Comparison of ENCODE assay signal across 11 mouse cellular contexts in genomic region chr1:77213462-77214098, GRCm38 (mm10).
DNase-seq lines count a peak whose midpoint lies in the region; ATAC-seq lines count a peak whose summit lies in the region.
"Had no signal": no experiment of that assay in that cellular context is flagged by ENCODE, and none has a peak within 500 bp of the region (broad histone marks: within the 10 kb centered on the region; RNA-seq: fewer than 3 reads in every experiment).

No protein-coding gene starts in this region.

- no peaks in the 10 kb centered on the region for H3K9me3 ChIP-seq in embryonic facial prominence, embryonic 10.5 days
- H3K9me3 ChIP-seq: limb, embryonic 12.5 days; neural tube, embryonic 13.5 days had no signal

- peak; percentile 44 to 45 for DNase-seq in heart, adult 18-20 months
- no peak for DNase-seq in heart, adult 8-10 months (ENCODE audit: low spot score)
- DNase-seq in embryonic facial prominence, embryonic 10.5 days (ENCODE audit: low spot score), result no peak
- DNase-seq in cerebellum, adult 18-20 months, result no peak
- DNase-seq in gastrocnemius, postnatal 25 days, result no peak
- DNase-seq in layer of hippocampus, postnatal 36 days, result no peak

- no peak overlapping the region for H3K4me3 ChIP-seq in embryonic facial prominence, embryonic 10.5 days
- H3K4me3 ChIP-seq: limb, embryonic 12.5 days; neural tube, embryonic 13.5 days had no signal

- no peaks in the 10 kb centered on the region for H3K27me3 ChIP-seq in embryonic facial prominence, embryonic 10.5 days (replicated peaks; ENCODE audit: low read depth, poor library complexity, severe bottlenecking)
- H3K27me3 ChIP-seq: limb, embryonic 12.5 days; neural tube, embryonic 13.5 days had no signal

- H3K27ac ChIP-seq in embryonic facial prominence, embryonic 10.5 days (replicated peaks), result 0 out of 2 replicates have a peak overlapping the region, but pooled peaks have one; percentile 44
- H3K27ac ChIP-seq: hindbrain, postnatal 0 days; limb, embryonic 12.5 days; neural tube, embryonic 13.5 days had no signal

- ATAC-seq in hematopoietic stem cell, adult 5-6 weeks (replicated peaks in 1 of 2; ENCODE audit: insufficient read depth in 1 of 2, low FRiP score in 2 of 2, low TSS enrichment in 1 of 2, low read depth in 1 of 2, poor library complexity in 2 of 2, severe bottlenecking in 2 of 2), result peak; percentile 78 to 81
- ATAC-seq in megakaryocyte, adult 5-6 weeks (ENCODE audit: poor library complexity, severe bottlenecking), result peak; percentile 66
- ATAC-seq: hindbrain, postnatal 0 days had no signal

- 65% methylated on average over 8 of the region's 8 CpGs for WGBS in embryonic facial prominence, embryonic 10.5 days

- peaks cover 7% of the 10 kb centered on the region for H3K4me1 ChIP-seq in embryonic facial prominence, embryonic 10.5 days
- H3K4me1 ChIP-seq: neural tube, embryonic 13.5 days had no signal

- no peaks in the 10 kb centered on the region for H3K36me3 ChIP-seq in embryonic facial prominence, embryonic 10.5 days (replicated peaks)
- H3K36me3 ChIP-seq: limb, embryonic 12.5 days; neural tube, embryonic 13.5 days had no signal

Comparison
In these comparisons a context has a peak if more than half of its experiments do, and no peak if none do; other contexts are left out.
1. DNase-seq: peak in heart, adult 18-20 months (2 of 2); none in heart, adult 8-10 months (single experiment), embryonic facial prominence, embryonic 10.5 days (single experiment), cerebellum, adult 18-20 months (0 of 2), gastrocnemius, postnatal 25 days (single experiment) and layer of hippocampus, postnatal 36 days (0 of 2).